Mouse (Mus musculus): ENCODE data around the gene Gm37596.
"Not testable (repeated sequence)": the region's sequence is repeated elsewhere in the genome, so short reads cannot be mapped to it uniquely, and the experiment has no call there.

Gm37596 gene

DNA sequence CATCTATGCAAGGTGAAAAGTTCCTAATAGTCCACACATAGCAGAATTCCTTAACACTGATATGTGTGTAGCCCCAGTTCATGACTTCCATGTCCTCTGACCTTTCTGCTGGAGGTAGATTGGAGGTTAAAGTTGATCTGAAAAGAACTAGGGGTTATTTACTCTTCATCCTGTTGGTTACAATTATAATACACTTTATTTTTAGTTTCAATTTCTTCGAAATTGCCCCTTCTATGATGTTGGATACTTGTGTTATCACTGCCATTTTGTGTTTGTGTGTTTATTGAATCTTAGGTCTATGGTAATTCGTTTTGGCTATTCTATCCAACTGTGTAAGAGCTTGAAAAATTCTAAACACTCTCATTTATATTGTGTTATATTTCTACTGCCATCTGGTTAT is at the start of gene Gm37596:
Gene Gm37596 (minus strand): TSS at position 101 of the 400 bp plus-strand sequence.
- DNase-seq (ENCODE audit: low spot score in 2 of 2) = not testable (repeated sequence)

DNA sequence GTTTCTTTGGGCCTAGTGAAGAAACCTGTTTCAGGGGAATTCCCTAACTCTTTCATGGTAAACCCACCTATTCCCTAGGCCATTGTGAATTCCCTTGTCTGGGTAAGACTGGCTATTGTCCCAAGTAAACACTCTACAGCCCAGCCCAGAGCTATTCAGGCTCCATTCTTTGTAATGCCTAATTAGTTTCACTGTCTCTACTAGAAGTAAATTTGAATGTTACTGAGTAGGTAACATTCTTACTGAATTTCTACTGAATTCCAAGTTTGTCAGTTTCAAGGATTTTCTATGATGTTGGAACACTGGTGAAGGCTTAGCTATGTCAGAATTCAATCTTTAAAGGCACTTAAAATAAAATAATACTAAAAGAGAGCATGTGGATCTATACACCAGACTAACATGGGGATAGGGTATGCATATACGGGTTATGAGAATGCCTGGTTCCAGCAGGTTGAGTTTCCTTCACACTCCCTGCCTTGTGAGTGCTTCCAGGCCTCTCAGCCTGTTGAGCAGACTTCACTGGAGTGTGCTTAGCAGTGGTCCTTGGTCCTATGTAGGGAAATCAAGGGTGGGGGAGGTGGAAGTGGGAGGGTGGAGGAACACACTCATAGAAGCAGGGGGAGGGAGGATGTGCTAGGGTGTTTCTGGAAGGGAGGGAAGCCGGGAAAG is 16.2 kb upstream of the Gm37596 start:
- not testable (repeated sequence) for DNase-seq (ENCODE audit: low spot score in 2 of 2)

DNA sequence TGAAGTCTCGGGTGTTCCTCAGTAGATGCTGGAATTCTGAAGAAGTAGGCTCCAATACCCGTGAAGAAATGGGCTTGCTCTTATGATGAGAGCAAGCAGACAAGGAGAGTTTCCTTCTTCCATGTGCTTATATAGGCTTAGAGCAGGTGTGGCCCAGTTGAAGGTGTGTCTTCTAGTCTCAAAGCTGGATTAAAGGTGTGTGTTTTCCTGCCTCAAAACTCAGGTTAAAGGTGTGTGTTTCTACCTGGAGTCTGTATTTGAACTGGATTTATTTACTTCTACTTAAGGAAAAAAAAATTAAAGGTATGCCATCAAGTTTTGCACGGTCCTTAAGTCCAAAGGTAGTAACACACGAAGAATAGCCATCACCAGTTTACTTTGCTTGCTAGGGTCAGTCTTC is 16.7 kb downstream of the Gm37596 start, which contains the start of gene Tdpoz1:
Gene Tdpoz1 (minus strand): TSS at position 101 of the 400 bp plus-strand sequence.
- not testable (repeated sequence) for DNase-seq (ENCODE audit: low spot score in 2 of 2)

DNA sequence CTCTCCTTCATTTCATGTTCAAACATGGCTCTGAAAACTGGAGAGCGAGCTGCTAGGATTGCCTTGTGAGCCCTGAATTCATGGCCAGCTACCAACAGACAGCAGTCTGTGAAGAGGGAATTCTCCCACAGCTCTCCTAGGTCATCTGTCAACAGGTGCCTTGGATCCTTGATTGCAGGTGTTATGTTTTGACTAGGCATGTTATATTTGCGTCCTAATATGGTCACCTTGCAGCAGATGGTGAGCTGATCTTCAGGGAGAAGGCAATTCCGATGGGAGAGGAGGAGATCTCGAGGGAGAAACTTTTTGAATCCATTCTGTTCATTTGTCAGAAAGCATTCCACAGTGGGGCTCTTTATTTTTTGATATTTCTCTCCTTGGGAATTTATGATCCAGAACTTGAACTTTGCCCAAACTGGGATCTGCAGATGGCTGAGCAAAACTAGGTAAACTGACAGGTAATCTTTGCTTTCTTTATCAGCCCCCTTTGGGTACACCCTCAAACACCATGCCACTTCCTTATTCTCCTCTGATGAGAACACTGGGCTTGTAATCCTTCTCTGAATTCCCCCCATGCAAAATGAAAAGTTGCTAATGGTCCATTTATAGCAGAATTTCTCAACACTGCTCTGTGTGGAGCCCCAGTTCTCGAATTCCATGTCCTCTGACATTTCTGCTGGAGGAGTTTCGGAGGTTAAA is 21.9 kb downstream of the Gm37596 start:
- not testable (repeated sequence) for DNase-seq (ENCODE audit: low spot score in 2 of 2)

DNA sequence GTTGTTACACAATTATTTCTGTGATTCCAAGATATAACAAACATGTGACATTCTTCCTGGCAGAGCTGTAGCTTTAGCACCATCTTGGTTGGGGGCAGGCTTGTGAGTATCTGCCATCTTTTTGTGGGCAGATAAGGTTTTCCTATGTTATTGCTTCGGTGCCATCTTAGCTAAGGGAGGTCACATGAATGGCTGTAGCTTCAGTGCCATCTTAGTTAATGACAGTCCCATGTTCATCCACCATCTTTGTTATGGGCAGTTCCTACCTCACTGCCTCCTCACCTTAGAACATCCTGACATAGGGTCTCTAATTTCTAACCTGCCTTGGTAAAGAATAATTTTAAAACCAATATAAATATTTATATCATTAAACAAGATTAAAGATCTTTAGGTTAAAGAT is 38.6 kb downstream of the Gm37596 start:
- no peak for DNase-seq (ENCODE audit: low spot score in 2 of 2)

DNA sequence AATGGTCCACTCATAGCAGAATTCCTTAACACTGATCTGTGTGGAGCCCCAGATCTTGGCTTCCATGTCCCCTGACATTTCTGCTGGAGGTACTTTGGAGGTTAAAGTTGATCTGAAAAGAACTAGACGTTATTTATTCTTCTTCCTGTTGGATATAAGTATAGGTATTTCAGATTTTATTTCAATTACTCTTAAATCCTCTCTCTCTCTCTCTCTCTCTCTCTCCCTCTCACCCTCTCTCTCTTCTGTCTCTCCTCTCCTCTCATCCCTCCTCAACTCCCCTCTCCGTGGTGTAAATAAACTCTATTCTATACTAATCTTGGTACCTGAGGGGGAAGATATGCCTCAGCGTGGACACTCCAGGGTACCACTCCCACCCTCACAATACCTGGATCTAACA is 40.3 kb downstream of the Gm37596 start, which contains the start of gene Tdpoz2:
Gene Tdpoz2 (minus strand): TSS at position 101 of the 400 bp plus-strand sequence.
- DNase-seq (ENCODE audit: low spot score in 2 of 2) = no peak
